Mouse (Mus musculus) kidney, postnatal 4 days (tissue): ENCODE results near the gene Znrf1.
A peak's percentile ranks its signal among the peaks of the same experiment; 100 is the strongest.
"Not testable (repeated sequence)": the region's sequence is repeated elsewhere in the genome, so short reads cannot be mapped to it uniquely, and the experiment has no call there.

Source experiments
- DNase-seq, 2 experiments: peaks; one replicate each; pipeline ENCODE4 v3.0.0; 2021; ENCODE audit warnings: mixed read lengths in 2 of 2

Znrf1 gene

DNA sequence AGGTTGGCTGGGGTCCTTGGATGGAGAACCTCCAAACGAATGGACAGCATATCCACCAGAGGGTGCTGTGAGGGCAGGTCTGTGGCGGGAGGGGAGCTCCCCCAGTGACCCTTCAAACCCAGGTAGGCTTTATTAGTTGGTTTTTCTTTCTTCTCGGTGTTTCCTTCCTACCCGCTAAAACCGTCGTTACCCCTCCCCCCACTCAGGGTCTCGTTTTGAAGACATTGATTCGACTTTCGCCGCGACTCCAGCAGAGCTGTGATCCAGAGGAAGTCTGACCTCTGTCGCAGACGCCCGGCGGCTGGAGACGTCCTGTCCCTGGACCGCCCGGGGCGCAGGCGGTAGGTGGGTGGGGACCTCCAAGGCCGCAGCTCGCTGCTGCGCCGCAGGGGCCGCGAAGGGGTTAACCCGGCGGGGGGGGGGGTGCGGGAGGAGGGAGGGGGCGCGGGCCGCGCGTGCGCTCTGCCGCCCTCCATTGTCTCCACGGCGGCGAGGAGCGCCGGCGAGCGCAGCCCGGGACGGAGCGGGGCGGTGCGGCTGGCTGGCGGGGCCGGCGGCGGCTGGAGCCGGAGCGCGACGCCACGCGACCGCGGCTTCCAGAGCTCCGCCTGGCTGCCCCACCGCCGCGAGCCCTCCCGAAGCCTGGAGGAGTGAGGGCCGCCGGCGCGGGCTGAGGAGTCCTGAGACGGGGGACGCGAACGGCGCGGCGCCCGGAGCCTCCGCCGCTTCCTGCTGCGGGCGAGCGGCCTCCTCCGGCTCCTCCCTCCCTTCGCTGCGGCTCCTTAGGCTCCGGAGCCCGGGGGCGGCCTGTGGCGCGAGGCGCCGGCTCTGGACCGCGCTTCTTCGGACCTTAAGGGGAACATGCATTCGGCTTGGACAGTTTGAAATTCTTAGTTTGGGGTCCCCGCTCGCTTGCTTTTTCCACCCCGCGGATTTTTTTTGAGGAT, at the start of gene Znrf1:
Znrf1 (plus strand) TSS at position 67 of the 947 bp plus-strand sequence.
- DNase-seq: peak; percentile 86 to 91

DNA sequence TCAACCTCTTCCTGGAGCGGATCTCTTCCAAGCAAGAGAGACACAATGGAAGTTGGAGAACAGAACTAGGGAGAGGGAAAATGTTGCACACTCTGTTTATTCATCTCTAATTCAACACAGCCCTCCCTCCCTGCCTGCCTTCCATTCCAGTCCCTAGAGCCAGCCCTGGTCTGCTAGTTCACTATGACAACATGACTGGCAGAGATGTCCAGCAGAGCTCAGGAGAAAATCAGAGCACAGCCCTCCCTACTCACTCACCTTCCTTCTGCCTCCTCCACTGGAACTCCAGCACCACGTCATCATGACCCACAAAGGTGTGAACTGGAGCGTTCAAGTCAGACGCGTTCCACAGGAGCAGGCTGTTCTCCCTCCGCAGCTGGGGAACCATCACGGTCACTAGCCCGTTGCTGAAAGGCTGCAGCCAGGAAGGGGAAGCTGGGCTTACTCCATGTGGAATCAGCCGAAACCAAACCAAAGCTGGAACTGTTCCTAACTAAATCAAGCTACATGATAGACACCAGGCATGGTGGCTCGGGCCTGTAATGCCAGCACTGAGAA, 45.8 kb upstream of the Znrf1 start:
- DNase-seq: peak; percentile 43 to 60

DNA sequence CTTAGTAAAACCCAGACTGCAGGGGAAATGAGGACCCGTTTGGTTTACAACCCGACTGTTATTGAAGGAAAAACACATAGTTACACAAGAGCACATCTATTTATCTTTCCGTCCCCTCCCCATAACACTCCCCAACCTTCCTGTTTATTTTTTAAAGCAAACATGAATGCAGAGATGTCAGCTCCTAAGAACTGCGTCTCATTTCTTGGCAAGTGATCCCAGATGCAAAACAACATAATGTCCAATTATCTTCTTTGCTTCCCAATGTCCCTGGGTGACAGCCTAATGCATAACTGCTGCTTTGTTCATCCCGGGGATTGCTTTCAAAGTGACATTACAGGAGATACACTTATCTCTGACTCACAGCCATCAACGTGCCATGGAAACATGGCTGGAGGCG, 44.7 kb upstream of the Znrf1 start:
- no peak for DNase-seq

DNA sequence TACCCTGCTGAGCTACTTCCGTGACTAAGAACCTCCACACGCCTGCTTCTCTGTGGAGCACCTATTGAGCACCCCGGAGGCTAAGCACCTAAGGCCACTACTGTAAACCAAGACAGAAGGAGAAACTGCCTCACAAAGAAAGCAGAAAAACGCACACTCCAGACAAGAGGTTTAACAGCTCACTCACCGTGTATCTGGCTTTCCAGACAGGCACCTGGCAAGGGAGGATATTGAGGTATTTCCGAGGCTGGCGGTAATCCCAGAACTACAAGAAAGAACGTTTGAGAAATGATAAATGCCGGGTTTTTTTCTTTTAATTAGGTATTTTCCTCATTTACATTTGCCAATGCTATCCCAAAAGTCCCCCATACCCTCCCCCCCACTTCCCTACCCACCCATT, 43.4 kb upstream of the Znrf1 start:
- DNase-seq: no peak

DNA sequence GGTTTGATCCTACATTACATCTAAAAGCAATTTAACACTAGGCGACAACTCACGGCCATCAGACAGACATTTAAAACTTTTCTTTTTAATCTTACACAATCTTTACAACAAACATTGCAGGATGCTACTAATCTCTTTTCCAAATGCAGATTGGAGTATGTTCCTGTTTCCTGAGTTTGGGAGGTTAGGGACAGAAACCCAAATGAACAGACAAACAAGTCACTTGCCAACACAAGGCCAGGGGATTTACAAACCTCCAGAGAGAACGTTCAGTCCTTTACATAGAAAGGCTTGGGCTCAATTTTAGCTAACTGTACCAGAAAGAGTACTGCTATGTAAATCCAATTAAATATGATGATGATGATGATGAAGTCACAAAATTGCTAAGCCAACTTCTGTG, 42.7 kb upstream of the Znrf1 start:
- DNase-seq: no peak

DNA sequence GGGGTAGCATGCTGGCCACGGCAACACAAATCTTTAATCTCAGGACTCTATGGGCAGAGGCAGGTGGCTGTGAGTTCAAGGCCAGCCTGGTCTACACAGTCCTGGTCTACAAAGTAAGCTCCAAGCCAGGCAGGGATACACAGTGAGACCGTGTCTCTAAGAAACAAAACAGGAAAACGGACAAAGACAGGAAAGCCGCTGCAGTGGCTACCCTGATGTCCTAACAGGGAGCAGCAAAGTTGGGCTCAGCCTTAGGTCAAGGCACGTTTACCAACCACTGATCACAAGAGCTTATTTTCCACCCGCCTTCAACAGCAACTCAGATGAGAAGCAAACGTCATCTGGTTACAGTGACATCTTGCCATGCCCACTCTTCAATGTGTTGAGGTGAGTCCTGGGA, 39.6 kb upstream of the Znrf1 start:
- DNase-seq: no peak

DNA sequence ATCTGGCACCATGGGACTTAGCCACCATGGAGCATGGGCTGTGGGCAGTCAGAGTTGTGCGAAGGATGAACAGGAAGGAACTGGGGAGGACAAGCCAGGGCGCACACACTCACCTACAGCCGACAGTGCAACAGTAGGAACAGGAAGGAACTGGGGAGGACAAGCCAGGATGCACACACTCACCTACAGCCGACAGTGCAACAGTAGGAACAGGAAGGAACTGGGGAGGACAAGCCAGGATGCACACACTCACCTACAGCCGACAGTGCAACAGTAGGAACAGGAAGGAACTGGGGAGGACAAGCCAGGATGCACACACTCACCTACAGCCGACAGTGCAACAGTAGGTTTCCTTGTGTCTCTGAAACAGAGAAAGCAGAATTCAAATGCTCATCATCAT, 37.6 kb upstream of the Znrf1 start:
- not testable (repeated sequence) for DNase-seq

DNA sequence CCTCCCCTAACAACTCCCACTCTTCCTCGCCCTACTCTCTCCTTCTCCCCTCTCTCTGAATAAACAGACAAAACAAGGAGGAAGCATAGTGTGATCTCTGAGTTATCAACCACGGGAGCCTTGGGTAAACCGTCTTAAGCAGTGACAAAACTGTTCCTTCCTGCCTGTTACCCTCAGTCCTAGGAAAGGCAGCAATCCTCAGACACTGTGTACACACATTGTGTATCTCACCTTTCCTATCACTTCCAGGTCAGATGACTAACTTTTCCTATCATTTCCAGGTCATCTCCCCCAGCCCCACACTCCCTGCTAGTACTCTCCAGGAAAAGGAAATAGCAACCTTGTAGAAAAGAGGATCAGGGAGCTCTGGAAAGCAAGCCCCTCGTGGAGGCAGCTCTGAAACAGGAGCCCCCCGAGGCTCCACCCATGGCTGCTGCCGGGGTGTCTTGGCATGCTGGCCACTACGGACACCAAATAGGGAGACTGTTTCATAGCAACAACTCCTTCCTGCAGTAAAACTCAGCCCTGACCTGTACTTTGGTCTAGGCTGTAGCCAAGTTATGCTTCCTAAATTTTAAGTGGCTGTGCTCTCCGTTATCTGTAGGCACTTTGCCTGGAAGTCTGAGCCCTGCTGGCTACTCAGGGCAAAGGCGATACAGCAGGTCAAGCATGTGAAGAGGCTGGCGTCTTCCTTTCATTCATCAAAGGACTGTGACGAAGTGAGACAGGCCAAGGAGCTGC, 34.0 kb upstream of the Znrf1 start:
- no peak for DNase-seq

DNA sequence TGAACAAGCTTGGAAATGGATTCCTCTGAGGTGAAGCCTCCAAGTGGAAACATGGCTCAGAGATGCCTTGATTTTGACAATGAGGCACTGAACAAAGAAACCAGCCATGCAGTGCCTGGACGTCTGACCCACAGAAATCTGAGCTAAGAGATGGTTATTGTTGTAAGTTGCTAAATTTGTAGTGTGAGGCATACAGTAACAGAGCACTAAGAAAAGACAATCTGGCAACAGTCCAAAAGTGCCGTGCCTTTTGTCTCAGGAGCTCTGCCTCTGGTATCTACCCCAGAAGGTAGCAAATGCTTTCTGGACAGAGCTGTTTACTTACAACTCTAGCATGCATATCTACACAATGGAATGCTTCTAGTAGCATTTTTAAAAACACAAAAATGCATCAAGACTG, 27.3 kb upstream of the Znrf1 start:
- DNase-seq: no peak

DNA sequence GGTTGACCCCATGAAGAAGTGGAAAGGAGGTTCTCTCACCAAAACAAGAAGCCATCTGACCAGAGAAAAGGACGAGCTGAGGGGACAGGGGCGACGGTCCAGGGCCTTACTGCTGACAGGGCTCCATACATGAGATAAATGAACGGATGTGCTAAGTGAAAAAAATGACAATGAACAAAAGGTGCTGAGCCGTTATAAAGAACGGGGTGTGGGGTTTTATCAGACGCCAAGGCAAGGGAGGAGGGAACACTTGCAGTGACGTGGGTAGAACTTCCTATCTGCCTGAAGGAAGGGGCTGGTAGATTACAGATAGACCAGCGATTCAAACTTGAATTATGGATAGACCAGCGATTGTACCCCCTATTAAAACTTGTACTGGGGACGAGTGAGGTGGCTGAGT, 26.6 kb upstream of the Znrf1 start:
- no peak for DNase-seq

DNA sequence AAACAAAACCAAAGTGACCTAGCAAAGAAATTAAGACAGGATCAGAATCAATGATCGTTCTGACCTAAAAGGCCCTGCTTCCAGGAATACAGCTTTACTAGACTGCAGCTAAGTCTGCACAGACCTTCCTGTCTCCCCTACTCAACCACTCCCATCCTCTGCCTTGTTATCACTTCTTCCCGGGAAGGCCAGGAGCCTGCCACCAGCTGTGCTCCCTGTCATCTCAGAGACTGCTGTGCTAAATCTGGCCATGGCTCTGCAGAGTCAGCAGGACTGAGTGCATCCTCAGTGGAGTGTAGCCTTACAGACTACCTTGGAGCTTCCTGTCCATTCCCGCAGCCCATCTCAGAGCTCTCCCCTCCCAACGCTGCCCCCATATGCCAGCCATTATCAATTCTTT, 25.5 kb upstream of the Znrf1 start:
- DNase-seq: peak; percentile 18 to 43

DNA sequence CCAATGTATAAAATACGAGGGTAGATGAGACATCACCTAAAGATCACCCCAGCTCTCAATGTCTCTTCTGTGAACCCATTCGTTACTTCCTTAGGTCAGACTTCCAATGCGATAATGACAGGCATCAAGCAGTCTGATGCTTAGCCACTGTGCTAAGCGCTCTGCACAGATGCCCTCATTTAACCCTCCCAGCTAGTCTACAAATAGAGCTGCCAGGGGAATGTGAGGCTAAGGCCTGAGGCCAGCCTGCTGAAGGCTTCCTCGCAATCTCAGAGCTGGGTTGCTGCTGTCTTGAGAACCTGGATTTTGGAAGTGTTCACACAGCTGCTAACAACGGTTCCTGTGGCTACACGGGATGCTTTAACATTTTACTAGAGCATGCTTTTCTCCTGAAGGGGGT, 23.0 kb upstream of the Znrf1 start:
- no peak for DNase-seq

DNA sequence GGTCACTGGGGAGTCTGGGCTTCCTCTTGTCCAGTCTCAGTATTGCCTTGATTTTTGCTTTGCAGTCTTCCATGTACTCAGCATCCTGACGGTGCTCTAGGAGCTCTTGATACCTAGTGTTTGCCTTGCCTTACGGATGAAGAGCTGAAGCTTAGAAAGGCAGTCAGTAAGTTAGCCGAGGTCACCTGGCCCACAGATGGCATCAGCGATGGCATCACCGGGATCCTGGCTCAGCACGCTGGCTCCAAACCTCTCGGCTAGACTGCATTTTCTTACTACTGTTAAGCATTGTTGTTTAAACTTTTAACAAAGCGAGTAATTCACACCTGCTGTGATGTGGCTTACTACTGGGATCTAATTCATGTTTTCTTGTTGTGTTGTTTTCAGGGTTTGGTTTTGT, 22.5 kb upstream of the Znrf1 start:
- no peak for DNase-seq

DNA sequence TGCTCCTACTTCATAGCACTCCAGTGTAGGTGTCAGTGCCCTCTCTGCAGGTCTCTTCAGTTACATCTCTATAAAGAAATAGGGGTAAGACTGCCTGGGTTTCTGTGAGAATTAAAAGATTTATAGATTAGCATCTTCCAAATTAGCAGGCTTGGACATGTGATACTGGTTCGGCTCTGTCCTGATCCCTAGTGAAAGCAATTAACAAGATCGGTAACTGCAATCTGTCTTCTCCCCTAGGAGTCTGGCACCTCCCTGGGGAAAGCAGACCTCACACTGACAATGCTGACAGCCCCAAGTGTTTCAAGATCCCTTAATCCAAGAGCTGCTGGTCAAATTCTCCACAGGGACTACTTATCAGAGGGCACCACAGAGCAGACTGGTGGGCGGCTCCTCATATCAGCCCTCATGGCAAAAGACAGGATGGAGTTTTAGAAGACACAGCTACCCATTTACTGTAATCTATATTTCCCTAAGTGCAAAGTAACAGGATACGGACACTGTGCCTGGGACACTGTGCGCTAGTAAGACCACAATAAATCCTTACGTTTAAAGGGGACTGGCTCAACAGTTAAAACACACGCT, 19.4 kb upstream of the Znrf1 start:
- no peak for DNase-seq

DNA sequence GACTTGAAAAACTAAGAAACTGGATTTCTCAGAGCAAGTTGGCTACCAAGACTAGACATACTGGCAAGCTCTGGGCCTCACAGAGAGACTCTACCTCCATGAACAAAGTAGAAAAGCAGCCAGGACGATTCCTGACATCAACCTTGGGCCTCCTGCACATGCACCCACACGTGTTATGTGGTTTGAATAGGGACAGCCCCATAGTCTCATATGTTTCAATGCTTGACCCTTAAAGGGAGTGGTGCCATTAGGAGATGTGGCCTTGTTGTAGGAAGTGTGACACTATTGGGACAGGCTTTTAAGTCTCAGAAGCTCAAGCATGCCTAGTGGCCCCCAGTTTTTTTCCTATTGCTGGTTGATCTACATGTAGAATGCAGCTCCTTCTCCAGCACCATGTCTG, 18.4 kb upstream of the Znrf1 start:
- DNase-seq: no peak

DNA sequence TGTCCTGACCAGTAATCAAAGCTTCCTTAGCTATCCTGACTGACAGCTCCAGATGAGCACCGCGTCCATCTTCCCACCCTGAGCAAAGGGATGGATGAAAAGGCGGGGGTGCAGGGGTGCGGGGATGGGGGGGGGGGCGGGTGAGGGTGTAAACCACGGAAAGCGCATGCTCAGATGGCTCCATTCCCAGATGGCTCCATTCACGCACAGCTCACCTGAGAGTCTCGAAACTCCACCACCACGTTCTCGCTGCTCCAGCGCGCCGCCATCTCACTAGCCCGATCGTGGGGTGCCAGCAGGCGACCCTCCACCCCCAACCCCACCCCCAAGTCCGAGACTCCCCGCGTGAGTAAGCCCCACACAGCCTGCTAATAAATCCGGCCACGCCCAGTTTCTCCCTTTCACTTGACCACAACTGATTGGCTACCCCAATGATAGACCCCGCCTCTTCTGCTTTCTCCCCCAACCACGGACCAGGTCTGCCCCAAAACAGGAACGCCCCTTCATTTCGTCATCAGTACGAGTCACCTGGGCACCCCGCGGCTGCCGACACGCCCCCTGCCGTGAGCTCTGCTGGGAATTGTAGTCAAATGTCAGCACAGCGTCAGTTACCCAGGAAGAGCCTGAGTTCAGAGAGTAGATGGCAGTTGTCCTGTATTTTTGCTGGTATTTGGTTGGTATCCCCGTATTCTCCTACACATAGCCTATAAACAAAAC, 14.0 kb upstream of the Znrf1 start, which contains the start of gene Wdr59:
Wdr59 (minus strand) TSS at position 380 of the 717 bp plus-strand sequence.
- peak; percentile 97 for DNase-seq

DNA sequence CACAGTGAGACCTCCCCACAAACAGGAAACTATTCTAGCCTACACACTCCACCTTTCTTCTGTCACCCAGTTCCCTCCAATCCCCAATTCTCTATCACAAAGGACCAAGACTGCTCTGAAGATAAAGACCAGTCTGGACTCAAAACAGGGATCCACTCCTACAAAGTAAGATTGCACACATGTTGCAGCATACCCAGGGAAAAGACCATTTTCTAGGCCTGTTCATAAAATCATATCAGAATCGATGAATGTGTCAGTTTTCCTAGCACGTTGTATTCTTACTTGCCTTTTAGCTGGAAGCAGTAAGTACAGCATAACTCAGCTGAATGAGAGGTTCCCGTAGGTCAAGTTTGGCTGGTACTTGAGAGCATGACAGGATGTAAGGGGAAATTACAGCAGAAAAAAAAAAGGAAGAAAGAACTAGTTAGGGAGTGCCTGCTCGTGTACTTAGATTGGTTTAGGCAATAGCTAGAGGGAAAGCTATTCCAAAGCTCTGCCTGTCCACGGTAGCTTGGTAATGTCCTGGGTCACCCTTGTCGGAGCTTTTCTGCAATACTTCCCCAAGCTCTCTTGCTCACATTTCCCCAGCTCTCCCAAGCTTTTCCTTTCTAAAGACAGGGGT, 9.4 kb upstream of the Znrf1 start:
- DNase-seq: no peak

DNA sequence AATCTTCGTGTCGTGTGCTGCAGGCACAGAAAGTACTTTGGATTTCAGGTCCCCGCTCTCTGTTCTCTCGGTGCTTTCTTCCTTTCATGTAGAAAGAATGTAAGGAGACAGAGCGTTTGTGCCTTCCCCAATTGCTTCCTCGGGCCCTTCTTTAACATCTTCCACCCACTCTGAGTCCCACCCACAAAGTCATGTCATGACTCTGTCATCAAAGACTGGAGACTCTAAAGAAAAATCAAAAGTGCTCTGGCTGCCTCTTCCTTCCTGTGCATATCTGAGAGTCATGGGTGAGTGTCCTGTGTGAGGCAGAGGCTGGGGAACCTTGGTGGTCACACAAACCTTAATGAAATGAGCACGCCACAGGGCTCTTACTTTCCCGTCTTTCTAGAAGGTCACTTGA, 8.7 kb upstream of the Znrf1 start:
- DNase-seq: no peak

DNA sequence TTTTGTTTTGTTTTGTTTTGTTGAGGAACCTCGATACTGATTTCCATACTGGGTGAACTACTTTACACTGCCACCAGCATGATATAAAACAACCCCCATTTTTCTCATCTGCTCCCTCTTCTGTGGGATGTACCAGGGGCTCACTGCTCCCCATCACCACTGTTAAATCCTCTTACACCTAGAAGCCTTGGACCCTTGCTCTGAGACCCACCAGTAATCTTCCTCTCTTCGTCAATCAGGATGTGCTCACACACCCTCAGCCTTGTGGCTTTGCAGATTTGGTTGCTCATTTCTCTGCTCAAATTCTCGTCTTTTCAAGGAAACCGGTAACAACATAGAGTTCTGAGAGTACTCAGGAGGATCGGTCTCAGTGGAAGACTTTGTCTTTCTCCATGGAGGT, 7.8 kb upstream of the Znrf1 start:
- DNase-seq: no peak

DNA sequence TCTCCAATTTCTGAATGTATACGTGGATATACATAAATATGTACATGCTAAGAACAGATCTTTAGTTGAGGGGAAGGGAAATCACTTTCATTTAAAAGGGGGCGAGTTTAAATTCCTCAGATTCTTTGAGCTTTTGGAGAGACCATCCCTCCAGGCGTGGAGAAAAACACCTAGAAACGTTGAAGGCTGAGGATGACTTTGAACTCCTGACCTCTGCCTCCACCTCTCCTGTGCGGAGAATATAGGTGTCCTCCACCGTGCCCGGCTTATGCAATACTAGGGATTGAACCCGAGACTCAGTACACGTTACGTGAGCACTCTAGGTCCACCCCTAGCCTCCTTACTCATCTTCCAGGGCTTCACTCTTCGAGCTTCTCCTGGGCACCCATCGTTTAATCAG, 4.7 kb upstream of the Znrf1 start:
- no peak for DNase-seq

DNA sequence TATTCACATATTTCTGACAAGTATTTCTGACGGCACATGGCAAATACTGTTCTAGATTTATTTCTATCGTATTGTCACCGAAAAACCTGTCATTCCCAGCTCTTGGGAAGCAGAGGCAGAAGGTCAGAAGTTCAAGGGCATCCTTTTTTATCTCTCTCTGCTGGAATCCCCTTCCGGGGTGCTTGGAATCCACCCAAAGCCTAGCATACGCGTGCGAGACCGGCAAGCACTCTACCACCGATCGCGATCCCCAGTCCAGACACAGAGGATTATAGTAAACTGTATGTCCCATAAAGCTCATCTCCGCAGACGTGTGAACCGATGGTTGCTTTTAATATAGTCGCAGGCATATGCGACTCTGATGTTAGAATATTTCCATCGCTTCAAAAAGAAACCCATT, 4.3 kb upstream of the Znrf1 start:
- DNase-seq: no peak

DNA sequence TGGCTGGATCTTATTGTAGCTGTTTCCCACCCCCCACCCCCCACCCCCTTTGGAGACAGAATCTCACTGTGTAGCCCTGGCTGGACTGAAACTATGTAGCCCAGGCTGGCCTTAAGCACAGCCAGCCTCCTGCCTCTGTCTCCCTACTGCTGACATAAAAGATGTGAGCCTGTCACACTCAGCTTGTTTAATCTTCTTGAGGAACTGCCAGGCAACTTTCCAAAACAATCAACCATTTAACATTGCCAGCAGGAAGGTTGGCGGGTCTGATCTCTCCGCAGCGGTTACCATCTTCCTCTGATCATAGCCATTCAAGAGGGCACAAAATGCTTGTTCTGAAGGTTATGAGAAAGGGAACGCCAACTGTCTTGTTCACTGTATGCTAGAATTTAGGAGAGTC, 2.4 kb upstream of the Znrf1 start:
- no peak for DNase-seq
